Mouse (Mus musculus) c-Kit-positive CD71-negative TER-119-negative erythroid progenitor cells, embryonic 14.5 days (primary cell): ENCODE measurements around the gene Ctdsp1.
"Not testable (repeated sequence)": the region's sequence is repeated elsewhere in the genome, so short reads cannot be mapped to it uniquely, and the experiment has no call there.

Source experiments
- DNase-seq: peaks from one replicate; pipeline ENCODE4 v3.0.0-alpha.2; 2013; ENCODE audit warnings: low read depth

The Ctdsp1 gene

DNA sequence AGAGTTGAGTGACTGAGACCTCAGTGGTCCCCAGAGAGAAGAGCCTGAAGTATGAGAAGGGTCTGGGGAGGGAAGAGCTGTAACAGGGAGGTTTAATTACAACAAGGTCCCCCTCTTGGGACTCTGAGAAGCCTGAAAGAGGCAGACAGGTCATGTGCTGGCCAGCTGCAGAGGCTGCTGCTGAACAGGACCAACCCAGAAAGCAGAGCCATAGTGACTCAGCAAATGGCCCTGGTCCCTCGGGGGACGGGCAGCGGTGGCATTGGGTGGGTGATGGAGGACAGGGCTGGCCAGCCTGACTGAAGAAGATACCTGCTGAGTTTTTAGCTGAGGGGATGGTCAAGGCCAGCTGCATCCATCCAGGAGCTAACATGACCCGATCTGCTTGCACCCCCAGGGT is 14.9 kb upstream of the Ctdsp1 start:
- no peak for DNase-seq

- no peak for DNase-seq
Measured at GRCm38 (mm10) chr1:74379058-74379504, 12.2 kb upstream of the Ctdsp1 start.

GRCm38 (mm10) chr1:74380484-74380883 is 10.8 kb upstream of the Ctdsp1 start:
- no peak for DNase-seq

GRCm38 (mm10) chr1:74381588-74382021 is 9.7 kb upstream of the Ctdsp1 start:
- DNase-seq: no peak

DNA sequence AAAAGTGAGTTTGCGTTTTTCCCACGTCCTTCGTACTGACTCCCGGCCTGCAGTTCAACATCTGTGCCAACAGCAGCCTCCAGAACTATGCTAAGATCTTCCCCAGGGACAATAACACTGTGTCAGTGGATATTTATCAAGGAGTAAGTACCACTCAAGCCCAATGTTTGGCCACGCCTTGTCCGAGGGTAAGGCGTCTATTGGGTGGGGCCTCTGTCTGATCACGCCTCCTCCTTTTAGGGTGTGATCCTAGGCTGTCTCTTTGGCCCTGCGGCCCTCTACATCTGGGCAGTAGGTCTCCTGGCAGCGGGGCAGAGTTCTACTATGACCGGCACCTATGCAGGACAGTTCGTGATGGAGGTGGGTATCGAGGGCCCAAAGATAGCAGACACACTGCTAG is 7.9 kb upstream of the Ctdsp1 start:
- DNase-seq: no peak

- DNase-seq: no peak
Measured at GRCm38 (mm10) chr1:74384525-74384924, 6.8 kb upstream of the Ctdsp1 start.

DNA sequence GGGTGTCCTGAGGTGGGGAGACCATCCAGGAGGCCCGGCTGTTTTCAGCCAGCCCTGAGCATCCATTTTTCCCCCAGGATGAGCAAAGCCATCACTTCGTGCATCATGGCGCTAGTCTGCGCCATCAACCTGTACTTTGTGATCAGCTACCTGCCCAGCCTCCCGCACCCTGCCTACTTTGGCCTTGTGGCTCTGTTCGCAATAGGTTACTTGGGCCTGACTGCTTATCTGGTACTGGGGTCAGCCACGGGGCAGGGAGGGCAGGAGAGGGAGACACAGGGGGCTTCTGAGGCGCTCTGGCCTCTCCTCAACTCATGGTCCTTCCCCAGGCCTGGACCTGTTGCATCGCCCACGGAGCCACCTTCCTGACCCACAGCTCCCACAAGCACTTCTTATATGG is 6.2 kb upstream of the Ctdsp1 start:
- no peak for DNase-seq

- no peak for DNase-seq
Measured at GRCm38 (mm10) chr1:74385531-74385930, 5.8 kb upstream of the Ctdsp1 start.

GRCm38 (mm10) chr1:74386363-74386713 is 5.0 kb upstream of the Ctdsp1 start:
- no peak for DNase-seq

DNA sequence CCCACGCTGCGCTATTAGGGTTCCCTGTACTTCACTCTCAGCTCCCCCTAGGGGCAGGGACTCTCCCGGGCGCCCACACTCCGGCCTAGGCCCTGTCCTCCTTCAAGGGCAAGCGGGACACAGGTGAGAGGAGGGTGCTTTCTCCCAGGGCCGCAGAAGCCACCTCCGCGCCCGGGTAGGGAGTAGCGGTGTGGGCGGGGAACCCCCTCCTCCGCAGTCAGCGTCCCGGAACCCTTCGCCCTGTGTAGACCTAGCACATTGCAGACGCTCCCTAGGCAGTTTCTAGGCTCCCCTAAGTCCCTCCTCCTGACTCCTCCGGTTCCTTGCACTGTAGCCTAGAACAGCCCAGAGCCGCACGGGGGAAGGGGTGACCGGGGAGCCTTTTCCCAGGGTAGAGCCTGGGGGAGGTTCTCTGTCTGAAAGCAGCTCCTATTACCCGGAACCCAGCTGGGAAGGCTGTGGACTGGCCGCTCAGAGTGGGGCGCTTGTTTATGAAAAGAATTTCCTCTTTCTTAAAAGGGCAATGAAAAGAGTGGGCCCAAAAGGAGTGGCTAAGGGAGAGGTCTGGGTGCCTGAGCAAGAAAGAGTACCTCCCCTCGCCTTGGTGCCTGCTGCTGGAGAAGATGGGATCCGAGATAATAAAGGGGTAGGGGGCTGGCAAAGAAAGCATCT is 4.5 kb upstream of the Ctdsp1 start:
- peak; percentile 84 for DNase-seq

GRCm38 (mm10) chr1:74387386-74387988 is 3.8 kb upstream of the Ctdsp1 start:
- no peak for DNase-seq

DNA sequence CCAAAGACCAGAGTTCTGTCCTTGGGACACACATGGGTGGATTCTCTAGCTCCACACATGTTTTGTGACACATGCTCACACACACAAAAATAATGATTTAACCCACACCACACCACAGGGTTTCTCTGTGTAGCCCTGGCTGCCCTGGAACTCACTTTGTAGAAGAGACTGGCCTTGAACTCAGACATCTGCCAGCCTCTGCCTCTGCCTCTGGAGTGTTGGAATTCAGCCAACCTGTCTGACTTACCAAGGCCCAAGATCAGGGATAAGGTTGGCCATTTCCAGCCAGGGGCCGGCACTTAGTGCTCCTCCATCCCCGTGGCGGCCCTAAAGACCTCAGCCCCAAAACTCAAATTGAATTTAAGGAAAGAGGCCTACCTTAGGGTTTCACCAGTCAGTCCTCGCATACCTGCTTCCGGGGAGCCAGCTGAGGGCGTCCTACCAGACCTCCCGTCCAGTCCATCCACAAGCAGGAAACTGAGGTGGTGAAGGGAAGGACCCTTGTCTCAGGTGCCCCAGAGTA is 2.9 kb upstream of the Ctdsp1 start:
- DNase-seq: no peak

DNA sequence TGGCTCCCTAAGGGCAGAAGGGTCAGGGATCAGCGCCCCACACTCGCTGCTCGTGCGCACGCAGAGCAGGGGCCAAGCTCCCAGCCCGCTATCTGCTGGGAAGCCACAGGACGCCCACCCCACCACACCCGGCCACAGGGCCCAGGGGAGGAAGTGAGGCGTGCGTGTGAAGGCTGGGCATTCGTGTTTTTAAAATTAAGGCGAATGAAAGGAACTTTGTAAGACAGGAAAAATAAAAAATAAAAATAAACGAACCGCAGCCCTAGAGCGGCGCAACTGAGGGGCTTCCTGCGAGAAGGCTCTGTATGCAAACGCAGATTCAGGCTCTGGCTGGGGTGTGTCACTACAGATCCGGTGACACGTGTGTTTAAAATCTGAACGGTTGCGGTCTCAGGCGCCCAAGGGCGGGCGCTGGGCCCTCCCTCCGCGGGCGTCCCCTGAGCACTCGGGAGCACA is 1.4 kb upstream of the Ctdsp1 start:
- DNase-seq: peak; percentile 61

DNA sequence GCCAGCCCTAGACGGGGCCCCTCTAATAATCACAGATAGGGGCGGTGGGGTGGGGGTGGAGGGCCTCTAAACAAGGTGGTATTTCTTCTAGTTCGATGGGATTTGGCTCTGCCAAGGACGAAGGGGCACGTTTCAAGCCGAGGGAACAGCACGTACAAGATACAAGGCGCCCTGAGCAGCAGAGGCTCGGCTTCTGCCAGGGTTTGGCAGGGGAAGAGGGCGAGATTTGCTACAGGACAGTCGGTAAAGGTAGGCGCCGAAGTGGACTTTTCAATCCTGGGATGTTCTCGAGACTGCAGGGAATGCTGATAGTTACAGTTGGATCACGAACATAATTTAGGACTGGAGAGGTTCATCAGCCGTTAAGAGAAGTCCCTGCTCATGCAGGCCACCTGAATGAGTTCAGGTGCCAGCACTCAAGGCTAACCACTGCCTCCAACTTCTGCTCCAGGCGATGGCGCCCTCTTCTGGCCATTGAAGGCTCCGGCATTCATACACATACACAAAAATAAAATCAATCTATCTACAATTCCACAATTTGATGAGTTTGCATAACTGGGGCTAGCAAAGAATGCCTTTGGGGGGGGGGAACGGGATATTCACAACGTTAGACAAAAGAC is 912 bp upstream of the Ctdsp1 start:
- DNase-seq: peak; percentile 83

GRCm38 (mm10) chr1:74391844-74392441 is 634 bp downstream of the Ctdsp1 start:
- no peak for DNase-seq

DNA sequence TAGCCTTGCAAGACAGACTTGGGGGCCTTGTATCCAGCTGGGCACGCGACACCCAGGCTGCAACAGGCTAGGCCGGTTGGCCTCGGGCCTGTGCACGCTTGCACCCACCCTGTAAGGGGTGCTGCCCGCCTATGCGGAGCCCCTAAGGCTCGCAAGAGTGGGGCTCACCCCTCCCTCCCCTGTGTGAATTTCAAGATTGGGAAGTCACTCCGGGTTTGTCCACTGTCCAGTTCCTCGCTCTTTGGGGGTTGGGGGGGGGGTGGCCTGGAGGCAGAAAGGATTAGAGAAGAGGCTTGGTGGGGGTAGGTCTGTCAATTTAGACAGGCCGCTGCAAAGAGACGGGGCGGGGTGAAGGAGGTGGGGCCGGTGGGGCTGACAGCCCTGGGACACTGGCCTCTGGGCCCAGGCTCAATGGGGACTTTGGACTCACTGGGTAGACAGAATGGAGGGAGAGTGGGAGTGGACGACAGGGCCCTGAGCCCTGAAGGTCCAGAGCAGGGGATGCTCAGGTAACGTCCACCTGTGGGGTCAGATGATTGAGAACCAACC is 1.2 kb downstream of the Ctdsp1 start:
- no peak for DNase-seq

GRCm38 (mm10) chr1:74393010-74393409 is 1.7 kb downstream of the Ctdsp1 start:
- DNase-seq: no peak

DNA sequence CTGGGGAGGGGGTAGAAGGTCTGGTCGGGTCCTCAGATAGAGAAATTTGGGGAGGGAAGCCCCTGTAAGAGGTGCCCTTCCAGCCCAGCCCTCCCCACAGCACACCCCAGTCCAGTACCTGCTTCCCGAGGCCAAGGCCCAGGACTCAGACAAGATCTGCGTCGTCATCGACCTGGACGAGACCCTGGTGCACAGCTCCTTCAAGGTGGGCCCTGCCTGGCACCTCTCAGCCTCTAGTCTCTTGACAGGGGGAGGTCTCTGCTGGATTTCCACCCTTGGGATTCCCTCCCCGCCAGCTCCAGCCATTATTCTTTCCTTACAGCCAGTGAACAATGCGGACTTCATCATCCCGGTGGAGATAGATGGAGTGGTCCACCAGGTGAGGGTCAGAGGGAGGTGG is 2.4 kb downstream of the Ctdsp1 start:
- DNase-seq: no peak

- no peak for DNase-seq
Measured at GRCm38 (mm10) chr1:74394311-74394710, 3.0 kb downstream of the Ctdsp1 start.

DNA sequence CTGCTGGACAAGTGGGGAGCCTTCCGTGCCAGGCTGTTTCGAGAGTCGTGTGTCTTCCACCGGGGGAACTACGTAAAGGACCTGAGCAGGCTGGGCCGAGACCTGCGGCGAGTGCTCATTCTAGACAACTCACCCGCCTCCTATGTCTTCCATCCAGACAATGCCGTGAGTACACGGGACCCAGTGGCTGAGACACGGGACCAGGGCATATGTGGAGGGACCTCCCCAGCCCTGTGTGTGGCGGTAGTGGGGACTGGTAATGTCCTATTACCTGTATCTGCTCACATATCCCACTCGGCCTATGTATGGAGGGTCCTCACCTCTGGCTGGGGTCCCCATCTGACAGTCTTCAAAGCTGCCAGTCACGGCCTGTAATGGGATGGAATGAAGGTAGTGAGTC is 3.5 kb downstream of the Ctdsp1 start:
- no peak for DNase-seq

- DNase-seq: no peak
Measured at GRCm38 (mm10) chr1:74395290-74395689, 4.0 kb downstream of the Ctdsp1 start.

DNA sequence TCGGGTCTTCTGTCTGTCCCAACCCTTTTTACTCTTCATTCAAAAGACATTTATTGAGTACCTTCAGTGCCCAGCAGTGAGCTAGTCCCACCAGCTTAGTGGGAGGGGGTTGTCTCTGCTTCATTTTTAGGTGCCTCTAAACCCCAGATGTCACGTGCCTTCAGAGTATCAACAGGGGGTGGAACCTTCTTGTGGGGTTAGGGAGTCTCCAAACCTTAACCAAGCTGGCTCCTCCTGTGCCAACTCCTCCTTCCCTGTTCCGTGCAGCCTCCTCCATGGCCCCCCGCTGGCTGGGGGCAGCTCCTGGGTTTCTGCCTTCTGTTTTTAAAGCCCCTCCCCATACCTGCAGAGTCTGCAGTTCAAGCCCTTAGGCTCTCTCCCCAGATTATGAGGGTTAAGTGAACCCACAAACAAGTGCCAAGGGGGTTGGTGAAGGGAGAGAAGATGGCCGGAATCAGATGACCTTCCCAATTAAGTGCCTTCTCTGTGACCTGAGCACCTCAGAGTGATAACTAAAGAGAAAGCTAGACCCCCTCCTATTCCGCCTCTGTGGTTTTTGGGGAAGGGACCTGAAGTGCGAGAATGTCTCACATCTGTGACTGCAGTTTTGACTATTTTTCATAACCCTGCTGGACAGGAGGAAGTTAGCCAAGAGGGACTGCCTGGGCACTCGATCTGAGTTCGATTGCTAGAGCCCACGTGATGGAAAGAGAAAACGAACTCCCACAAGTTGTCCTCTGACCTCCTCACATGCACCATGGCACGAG is 5.3 kb downstream of the Ctdsp1 start:
- not testable (repeated sequence) for DNase-seq
